Mouse (Mus musculus) spleen, adult 2 months (tissue): ENCODE results near the gene Denr.

Experiments
- CTCF ChIP-seq: fragments of 200-500 bp; IDR thresholded peaks from 2 replicates; pipeline ENCODE4 v1.5.1; 2011; ENCODE audit warnings: mild to moderate bottlenecking, inconsistent platforms; ENCODE audit not compliant: insufficient read depth, insufficient read length, insufficient replicate concordance; ENCODE audit errors: extremely low read depth
- POLR2A ChIP-seq: fragments of 200-500 bp; IDR thresholded peaks from 2 replicates; pipeline ENCODE4 v1.6.1; 2011; ENCODE audit warnings: low read depth, low read length, inconsistent platforms

GRCm38 (mm10) chr5:123893520-123893919 lies 13.5 kb upstream of the Denr start:
- TF ChIP-seq CTCF (no peak), POLR2A (no peak)
